Mouse (Mus musculus): Measurements from ENCODE around the gene Arhgef17.

DNA sequence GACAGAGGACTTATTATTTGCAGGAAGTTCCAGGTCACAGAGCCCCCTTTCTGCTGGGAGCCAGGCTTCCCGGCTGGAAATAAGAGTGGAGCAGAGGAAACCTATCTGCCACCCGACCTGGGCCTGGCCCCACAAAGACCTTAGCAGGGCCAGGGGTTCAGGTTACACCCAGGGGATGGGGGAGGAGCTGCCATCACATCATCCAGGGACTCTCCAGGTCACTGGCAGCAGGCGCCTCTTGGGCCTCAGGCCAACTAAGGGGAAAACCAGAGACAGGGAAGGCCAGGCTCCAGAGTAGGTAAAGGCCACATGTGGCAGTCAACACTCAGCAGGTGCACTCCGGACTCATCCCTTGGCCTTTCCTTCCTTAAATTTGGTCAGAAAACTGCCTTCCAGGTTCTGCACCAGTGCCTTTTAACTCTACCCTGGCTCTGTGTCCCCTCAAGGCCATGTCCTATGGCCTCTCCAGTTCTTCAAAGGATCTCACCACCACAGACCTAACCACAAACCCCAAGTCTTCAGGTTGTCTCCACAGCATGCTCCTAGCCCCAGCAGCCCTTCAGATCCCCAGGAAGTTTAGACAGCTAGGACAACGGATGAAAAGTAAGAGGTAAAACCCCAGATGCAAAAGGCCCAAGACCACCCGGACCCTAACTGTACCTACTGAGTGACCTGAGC is 77.6 kb downstream of the Arhgef17 start:
- TF ChIP-seq POLR2A (IDR thresholded peaks at IDR 0.05; ENCODE audit: insufficient read depth, low read depth, low read length) (no peak), CTCF (IDR thresholded peaks at IDR 0.05; ENCODE audit: insufficient read depth, low read depth, low read length) (no peak)

Data from olfactory bulb, adult 2 months (tissue).